Mouse (Mus musculus): ENCODE measurements around the gene Lrch1. TPM values are rescaled to one million over a fixed set of nuclear protein-coding genes. Genes with fewer than 3 reads are reported as not detected.

The Lrch1 gene
- polyA plus RNA-seq, 1 experiment from 2014 or later, result 14.8 TPM

GRCm38 (mm10) chr14:74867076-74868042 lies 80.3 kb downstream of the Lrch1 start:
- Histone ChIP-seq H3K4me2 (peak overlapping the region; percentile 23; the same call in 1 of the 2 replicates), H3K9ac (replicated peaks) (no peak overlapping the region)
- WGBS, result 50% methylated on average over 20 of the region's 20 CpGs

GRCm38 (mm10) chr14:74865738-74866137 lies 81.9 kb downstream of the Lrch1 start:
- Histone ChIP-seq H3K27me3 (no peaks in the 10 kb centered on the region), H3K27ac (peak overlapping the region; percentile 70), H3K9ac (replicated peaks) (no peak overlapping the region), H3K9me3 (no peaks in the 10 kb centered on the region), H3K4me2 (no peak overlapping the region), H3K4me1 (replicated peaks) (peaks cover 43% of the 10 kb centered on the region), H3K36me3 (no peaks in the 10 kb centered on the region), H3K4me3 (replicated peaks) (no peak overlapping the region)
- 59% methylated on average over 3 of the region's 3 CpGs for WGBS
- ATAC-seq (ENCODE audit: insufficient number of reproducible peaks, insufficient read depth, low FRiP score, low TSS enrichment, low read depth), result no peak

More at GRCm38 (mm10) chr14:74867076-74868042, 80.3 kb downstream of the Lrch1 start:
- Histone ChIP-seq H3K9me3 (no peaks in the 10 kb centered on the region), H3K4me1 (replicated peaks) (peaks cover 53% of the 10 kb centered on the region), H3K4me3 (replicated peaks) (no peak overlapping the region), H3K36me3 (no peaks in the 10 kb centered on the region), H3K27me3 (no peaks in the 10 kb centered on the region), H3K27ac (peak overlapping the region; percentile 13; the same call in 1 of the 2 replicates)
- ATAC-seq (ENCODE audit: insufficient number of reproducible peaks, insufficient read depth, low FRiP score, low TSS enrichment, low read depth), result no peak

GRCm38 (mm10) chr14:74864805-74865483 lies 82.7 kb downstream of the Lrch1 start:
- H3K27ac ChIP-seq, result peak overlapping the region; percentile 70

GRCm38 (mm10) chr14:74861456-74861855 lies 86.2 kb downstream of the Lrch1 start:
- 88% methylated on average over 9 of the region's 9 CpGs for WGBS
- Histone ChIP-seq H3K9ac (replicated peaks) (no peak overlapping the region), H3K27me3 (no peaks in the 10 kb centered on the region), H3K4me2 (no peak overlapping the region), H3K9me3 (no peaks in the 10 kb centered on the region), H3K4me1 (replicated peaks) (peaks cover 19% of the 10 kb centered on the region), H3K36me3 (peaks cover 9% of the 10 kb centered on the region; the same call in 1 of the 2 replicates), H3K27ac (no peak overlapping the region), H3K4me3 (replicated peaks) (no peak overlapping the region)
- ATAC-seq (ENCODE audit: insufficient number of reproducible peaks, insufficient read depth, low FRiP score, low TSS enrichment, low read depth), result no peak

More at GRCm38 (mm10) chr14:74864805-74865483, 82.7 kb downstream of the Lrch1 start:
- H3K27me3 ChIP-seq, result no peaks in the 10 kb centered on the region
- peaks cover 39% of the 10 kb centered on the region for H3K4me1 ChIP-seq (replicated peaks)
- H3K4me3 ChIP-seq (replicated peaks), result no peak overlapping the region
- no peak overlapping the region for H3K4me2 ChIP-seq
- H3K9me3 ChIP-seq, result no peaks in the 10 kb centered on the region
- no peak overlapping the region for H3K9ac ChIP-seq (replicated peaks)
- no peaks in the 10 kb centered on the region for H3K36me3 ChIP-seq
- 64% methylated on average over 5 of the region's 5 CpGs for WGBS
- no peak for ATAC-seq (ENCODE audit: insufficient number of reproducible peaks, insufficient read depth, low FRiP score, low TSS enrichment, low read depth)

- Histone ChIP-seq H3K36me3 (peaks cover 23% of the 10 kb centered on the region; the same call in 1 of the 2 replicates), H3K4me1 (replicated peaks) (no peaks in the 10 kb centered on the region), H3K9me3 (no peaks in the 10 kb centered on the region), H3K27me3 (no peaks in the 10 kb centered on the region), H3K4me3 (replicated peaks) (no peak overlapping the region), H3K9ac (replicated peaks) (no peak overlapping the region), H3K4me2 (no peak overlapping the region), H3K27ac (no peak overlapping the region)
- no peak for ATAC-seq (ENCODE audit: insufficient number of reproducible peaks, insufficient read depth, low FRiP score, low TSS enrichment, low read depth)
- 84% methylated on average over 1 of the region's 1 CpGs for WGBS
Measured at GRCm38 (mm10) chr14:74859154-74859553, 88.5 kb downstream of the Lrch1 start.

- Histone ChIP-seq H3K27me3 (no peaks in the 10 kb centered on the region), H3K36me3 (peaks cover 23% of the 10 kb centered on the region; the same call in 1 of the 2 replicates), H3K4me2 (no peak overlapping the region), H3K9me3 (no peaks in the 10 kb centered on the region), H3K9ac (replicated peaks) (no peak overlapping the region), H3K4me1 (replicated peaks) (peaks cover 23% of the 10 kb centered on the region), H3K27ac (no peak overlapping the region), H3K4me3 (replicated peaks) (no peak overlapping the region)
- ATAC-seq (ENCODE audit: insufficient number of reproducible peaks, insufficient read depth, low FRiP score, low TSS enrichment, low read depth), result no peak
- 89% methylated on average over 8 of the region's 8 CpGs for WGBS
Measured at GRCm38 (mm10) chr14:74855429-74855828, 92.2 kb downstream of the Lrch1 start.

GRCm38 (mm10) chr14:74853759-74854100 lies 93.9 kb downstream of the Lrch1 start:
- Histone ChIP-seq H3K4me3 (replicated peaks) (no peak overlapping the region), H3K4me2 (no peak overlapping the region)

GRCm38 (mm10) chr14:74852965-74853758 lies 94.5 kb downstream of the Lrch1 start:
- peaks cover 28% of the 10 kb centered on the region for H3K4me1 ChIP-seq (replicated peaks)
- ATAC-seq (ENCODE audit: insufficient number of reproducible peaks, insufficient read depth, low FRiP score, low TSS enrichment, low read depth), result no peak
- H3K9me3 ChIP-seq, result no peaks in the 10 kb centered on the region
- no peak overlapping the region for H3K4me3 ChIP-seq (replicated peaks)
- peaks cover 23% of the 10 kb centered on the region; the same call in 1 of the 2 replicates for H3K36me3 ChIP-seq
- peak overlapping the region; percentile 69 for H3K27ac ChIP-seq
- H3K4me2 ChIP-seq, result no peak overlapping the region
- H3K9ac ChIP-seq (replicated peaks), result no peak overlapping the region
- no peaks in the 10 kb centered on the region for H3K27me3 ChIP-seq
- 44% methylated on average over 16 of the region's 16 CpGs for WGBS

More at GRCm38 (mm10) chr14:74853759-74854100, 93.9 kb downstream of the Lrch1 start:
- peaks cover 23% of the 10 kb centered on the region; the same call in 1 of the 2 replicates for H3K36me3 ChIP-seq
- 80% methylated on average over 4 of the region's 4 CpGs for WGBS
- no peaks in the 10 kb centered on the region for H3K9me3 ChIP-seq
- H3K4me1 ChIP-seq (replicated peaks), result peaks cover 28% of the 10 kb centered on the region
- peak overlapping the region; percentile 69 for H3K27ac ChIP-seq
- H3K9ac ChIP-seq (replicated peaks), result no peak overlapping the region
- no peaks in the 10 kb centered on the region for H3K27me3 ChIP-seq
- ATAC-seq (ENCODE audit: insufficient number of reproducible peaks, insufficient read depth, low FRiP score, low TSS enrichment, low read depth), result no peak

- no peaks in the 10 kb centered on the region for H3K27me3 ChIP-seq
- 55% methylated on average over 9 of the region's 9 CpGs for WGBS
- H3K9me3 ChIP-seq, result no peaks in the 10 kb centered on the region
- no peak overlapping the region for H3K4me3 ChIP-seq (replicated peaks)
- peaks cover 16% of the 10 kb centered on the region; the same call in 1 of the 2 replicates for H3K36me3 ChIP-seq
- no peak overlapping the region for H3K4me2 ChIP-seq
- H3K9ac ChIP-seq (replicated peaks), result no peak overlapping the region
- H3K4me1 ChIP-seq (replicated peaks), result peaks cover 39% of the 10 kb centered on the region
- H3K27ac ChIP-seq, result peak overlapping the region; percentile 54
- no peak for ATAC-seq (ENCODE audit: insufficient number of reproducible peaks, insufficient read depth, low FRiP score, low TSS enrichment, low read depth)
Measured at GRCm38 (mm10) chr14:74851866-74852265, 95.8 kb downstream of the Lrch1 start.

GRCm38 (mm10) chr14:74849020-74849419 lies 98.7 kb downstream of the Lrch1 start:
- Histone ChIP-seq H3K36me3 (no peaks in the 10 kb centered on the region), H3K27ac (0 out of 2 replicates have a peak overlapping the region, but pooled peaks have one; percentile 41), H3K4me1 (replicated peaks) (peaks cover 53% of the 10 kb centered on the region), H3K27me3 (no peaks in the 10 kb centered on the region), H3K9ac (replicated peaks) (no peak overlapping the region), H3K4me2 (no peak overlapping the region), H3K4me3 (replicated peaks) (no peak overlapping the region), H3K9me3 (no peaks in the 10 kb centered on the region)
- no peak for ATAC-seq (ENCODE audit: insufficient number of reproducible peaks, insufficient read depth, low FRiP score, low TSS enrichment, low read depth)
- 71% methylated on average over 6 of the region's 6 CpGs for WGBS

All from limb, embryonic 12.5 days (tissue).